7 mouse cellular contexts compared by ENCODE assay signal in the genomic region with DNA sequence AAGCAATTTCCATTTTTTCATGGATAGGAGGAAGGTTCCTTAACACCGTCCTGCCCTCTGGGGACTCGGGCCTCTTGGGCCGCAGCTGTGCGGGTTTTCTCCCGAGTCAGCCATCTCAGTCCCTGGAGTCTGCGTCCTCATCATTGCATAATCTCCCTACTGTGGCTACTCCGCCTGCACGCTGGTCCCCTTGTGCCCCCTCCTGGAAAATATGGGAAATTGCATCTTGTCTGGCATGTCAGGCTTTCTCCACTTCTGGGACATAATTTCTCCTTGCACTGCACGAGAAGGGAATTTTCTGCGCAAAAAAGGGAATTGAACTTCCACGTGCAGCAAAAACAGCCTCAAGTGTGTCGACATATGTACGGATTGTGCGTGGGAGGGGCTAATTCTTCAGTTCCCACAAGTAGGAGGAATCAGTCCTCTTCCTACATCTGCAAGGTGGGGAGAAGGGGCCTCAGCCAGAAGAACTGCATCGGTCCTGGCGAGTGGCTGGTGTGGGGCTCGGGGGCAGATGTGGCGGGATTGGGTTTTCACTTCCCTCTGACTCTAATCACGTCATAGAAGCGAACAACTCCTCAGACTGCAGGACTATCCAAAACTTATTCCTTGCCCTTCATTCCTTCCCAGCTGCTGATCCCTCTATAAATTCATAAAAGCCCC.
DNase-seq lines count a peak whose midpoint lies in the region; ATAC-seq lines count a peak whose summit lies in the region.

No protein-coding gene starts in this region.

- ATAC-seq in activated CD4-positive, CD25-positive, alpha-beta regulatory T cell, adult 4 months: peak; percentile 94
- ATAC-seq in megakaryocyte, adult 5-6 weeks (ENCODE audit: poor library complexity, severe bottlenecking): peak; percentile 96

- DNase-seq in cerebellum, postnatal 4 days (ENCODE audit: low spot score in 2 of 2): peak; percentile 44 to 45
- DNase-seq in gastrocnemius, adult 8-10 months (ENCODE audit: low spot score in 2 of 2): peak; percentile 26 to 58
- peak; percentile 41 for DNase-seq in hindlimb bud, embryonic 11.5 days (ENCODE audit: extremely low spot score, low read depth, low spot score)
- peak; percentile 42 to 69 for DNase-seq in left cerebral cortex, adult 8-10 months (ENCODE audit: low spot score in 2 of 2)
- peak; percentile 87 for DNase-seq in right cerebral cortex, adult 18-20 months

Comparison
In these comparisons a context has a peak if more than half of its experiments do, and no peak if none do; other contexts are left out.
1. Peak in every context shown above with its lines: DNase-seq and ATAC-seq.